Mouse (Mus musculus) heart, embryonic 10.5 days (tissue): ENCODE results near the gene Hbb-y. TPM values are rescaled to one million over a fixed set of nuclear protein-coding genes. Genes with fewer than 3 reads are reported as not detected.

Experiments
- DNase-seq: peaks from one replicate; pipeline ENCODE4 v3.0.0-alpha.2; 2017; ENCODE audit warnings: low spot score
- H3K27ac ChIP-seq: fragments of 300-500 bp; sonication (generic); 2 replicates; pipeline ENCODE4 v1.5.1; 2016; ENCODE audit warnings: mild to moderate bottlenecking
- H3K27me3 ChIP-seq: fragments of 300-500 bp; sonication (generic); 2 replicates; pipeline ENCODE4 v1.6.1; 2016; ENCODE audit warnings: mild to moderate bottlenecking; ENCODE audit not compliant: poor library complexity, insufficient read depth, severe bottlenecking
- H3K36me3 ChIP-seq: fragments of 300-500 bp; sonication (generic); 2 replicates; pipeline ENCODE4 v1.6.1; 2016; ENCODE audit warnings: mild to moderate bottlenecking, moderate library complexity
- H3K4me1 ChIP-seq: fragments of 300-500 bp; sonication (generic); 2 replicates; pipeline ENCODE4 v1.6.1; 2016; ENCODE audit warnings: mild to moderate bottlenecking
- H3K4me3 ChIP-seq: fragments of 300-500 bp; sonication (generic); 2 replicates; pipeline ENCODE4 v1.5.1; 2016; ENCODE audit warnings: mild to moderate bottlenecking, moderate library complexity
- H3K9me3 ChIP-seq: fragments of 300-500 bp; sonication (generic); 2 replicates; pipeline ENCODE4 v1.6.1; 2016; ENCODE audit warnings: mild to moderate bottlenecking, moderate library complexity
- WGBS: fragments of 180-500 bp; shearing (Covaris S2); methylation state at CpG from one replicate; pipeline ENCODE4 v1.1.7; 2016; 5-methylcytosine and 5-hydroxymethylcytosine counted together
- polyA plus RNA-seq: library from polyadenylated mRNA; unstranded; fragments of >200 nt; fragmentation: Nextera tagmentation; extraction: Ambion mirVana; gene quantifications from 2 replicates; pipeline ENCODE4 v1.2.1, GENCODE M21; 2016

Gene Hbb-y
- 17,516 and 23,478 TPM in 2 replicates for polyA plus RNA-seq

- Histone ChIP-seq H3K9me3 (no peaks in the 10 kb centered on the region), H3K36me3 (no peaks in the 10 kb centered on the region), H3K27me3 (no peaks in the 10 kb centered on the region), H3K4me1 (no peaks in the 10 kb centered on the region), H3K27ac (peak within 1 kb of the TSS; percentile 52; the same call in 1 of the 2 replicates), H3K4me3 (no peak within 1 kb of the TSS)
- 52% methylated on average over 2 of the region's 2 CpGs for WGBS
- DNase-seq, result peak; percentile 92
These were observed at the start of gene Hbb-y for GRCm38 (mm10) chr7:103853090-103853489. Hbb-y (minus strand) TSS chr7:103853216.

- Histone ChIP-seq H3K4me3 (no peak within 1 kb of the TSS), H3K27ac (no peak within 1 kb of the TSS), H3K27me3 (no peaks in the 10 kb centered on the region), H3K9me3 (no peaks in the 10 kb centered on the region), H3K36me3 (no peaks in the 10 kb centered on the region), H3K4me1 (no peaks in the 10 kb centered on the region)
- 66% methylated on average over 1 of the region's 1 CpGs for WGBS
- no peak for DNase-seq
These were observed 41.4 kb upstream of the Hbb-y start, which contains the start of gene Olfr64 for GRCm38 (mm10) chr7:103894385-103894784. Olfr64 (minus strand) TSS chr7:103894485.

GRCm38 (mm10) chr7:103886152-103886551 lies 33.1 kb upstream of the Hbb-y start, which contains the start of gene Olfr66:
Olfr66 (minus strand) TSS chr7:103886252.
- no peaks in the 10 kb centered on the region for H3K36me3 ChIP-seq
- H3K9me3 ChIP-seq, result no peaks in the 10 kb centered on the region
- DNase-seq, result no peak
- no peak within 1 kb of the TSS for H3K4me3 ChIP-seq
- no peaks in the 10 kb centered on the region for H3K4me1 ChIP-seq
- H3K27me3 ChIP-seq, result no peaks in the 10 kb centered on the region
- no peak within 1 kb of the TSS for H3K27ac ChIP-seq

- H3K4me3 ChIP-seq, result no peak overlapping the region
- H3K27me3 ChIP-seq, result no peaks in the 10 kb centered on the region
- H3K4me1 ChIP-seq, result no peaks in the 10 kb centered on the region
- 57% methylated on average over 2 of the region's 2 CpGs for WGBS
- H3K9me3 ChIP-seq, result no peaks in the 10 kb centered on the region
- DNase-seq, result no peak
- no peaks in the 10 kb centered on the region for H3K36me3 ChIP-seq
- H3K27ac ChIP-seq, result no peak overlapping the region
These were observed 24.1 kb upstream of the Hbb-y start for GRCm38 (mm10) chr7:103877093-103877492.

GRCm38 (mm10) chr7:103874451-103874850 lies 21.4 kb upstream of the Hbb-y start:
- WGBS, result 44% methylated on average over 5 of the region's 5 CpGs
- Histone ChIP-seq H3K4me3 (no peak overlapping the region), H3K27ac (no peak overlapping the region), H3K27me3 (no peaks in the 10 kb centered on the region), H3K4me1 (no peaks in the 10 kb centered on the region), H3K9me3 (no peaks in the 10 kb centered on the region), H3K36me3 (no peaks in the 10 kb centered on the region)
- DNase-seq, result no peak

- no peaks in the 10 kb centered on the region for H3K36me3 ChIP-seq
- H3K4me1 ChIP-seq, result no peaks in the 10 kb centered on the region
- no peak for DNase-seq
- no peak overlapping the region for H3K4me3 ChIP-seq
- WGBS, result 5% methylated on average over 1 of the region's 1 CpGs
- no peaks in the 10 kb centered on the region for H3K9me3 ChIP-seq
- no peak overlapping the region for H3K27ac ChIP-seq
- no peaks in the 10 kb centered on the region for H3K27me3 ChIP-seq
These were observed 20.0 kb upstream of the Hbb-y start for GRCm38 (mm10) chr7:103873064-103873463.

- DNase-seq, result peak; percentile 80
- H3K27ac ChIP-seq, result peak overlapping the region; percentile 67; the same call in 1 of the 2 replicates
These were observed 17.7 kb upstream of the Hbb-y start for GRCm38 (mm10) chr7:103870667-103871066.

GRCm38 (mm10) chr7:103865716-103866115 lies 12.7 kb upstream of the Hbb-y start:
- peak; percentile 90 for DNase-seq
- H3K4me1 ChIP-seq, result no peaks in the 10 kb centered on the region
- no peaks in the 10 kb centered on the region for H3K27me3 ChIP-seq
- no peaks in the 10 kb centered on the region for H3K9me3 ChIP-seq
- 0 out of 2 replicates have a peak overlapping the region, but pooled peaks have one; percentile 10 for H3K27ac ChIP-seq
- H3K4me3 ChIP-seq, result no peak overlapping the region
- no peaks in the 10 kb centered on the region for H3K36me3 ChIP-seq

More at GRCm38 (mm10) chr7:103870667-103871066, 17.7 kb upstream of the Hbb-y start:
- no peaks in the 10 kb centered on the region for H3K36me3 ChIP-seq
- H3K4me1 ChIP-seq, result no peaks in the 10 kb centered on the region
- no peaks in the 10 kb centered on the region for H3K27me3 ChIP-seq
- H3K4me3 ChIP-seq, result no peak overlapping the region
- no peaks in the 10 kb centered on the region for H3K9me3 ChIP-seq

- Histone ChIP-seq H3K27ac (peak overlapping the region; percentile 23), H3K9me3 (no peaks in the 10 kb centered on the region), H3K27me3 (no peaks in the 10 kb centered on the region), H3K36me3 (no peaks in the 10 kb centered on the region), H3K4me3 (no peak overlapping the region), H3K4me1 (no peaks in the 10 kb centered on the region; the same call in 1 of the 2 replicates)
- DNase-seq, result no peak
- 77% methylated on average over 3 of the region's 3 CpGs for WGBS
These were observed 8.5 kb upstream of the Hbb-y start for GRCm38 (mm10) chr7:103861531-103861930.

- Histone ChIP-seq H3K4me3 (no peak overlapping the region), H3K27me3 (no peaks in the 10 kb centered on the region), H3K27ac (no peak overlapping the region; the same call in 1 of the 2 replicates), H3K9me3 (no peaks in the 10 kb centered on the region), H3K36me3 (no peaks in the 10 kb centered on the region), H3K4me1 (no peaks in the 10 kb centered on the region; the same call in 1 of the 2 replicates)
- DNase-seq, result peak; percentile 94
- 40% methylated on average over 1 of the region's 1 CpGs for WGBS
These were observed 7.8 kb upstream of the Hbb-y start for GRCm38 (mm10) chr7:103860855-103861254.

GRCm38 (mm10) chr7:103859076-103859475 lies 6.1 kb upstream of the Hbb-y start:
- Histone ChIP-seq H3K27ac (peak overlapping the region; percentile 69), H3K27me3 (no peaks in the 10 kb centered on the region), H3K4me1 (no peaks in the 10 kb centered on the region; the same call in 1 of the 2 replicates), H3K36me3 (no peaks in the 10 kb centered on the region), H3K9me3 (no peaks in the 10 kb centered on the region), H3K4me3 (no peak overlapping the region)
- WGBS, result 13% methylated on average over 2 of the region's 2 CpGs
- DNase-seq, result peak; percentile 90

GRCm38 (mm10) chr7:103854669-103855068 lies 1.7 kb upstream of the Hbb-y start:
- Histone ChIP-seq H3K9me3 (no peaks in the 10 kb centered on the region), H3K4me3 (no peak overlapping the region), H3K27ac (0 out of 2 replicates have a peak overlapping the region, but pooled peaks have one; percentile 19), H3K27me3 (no peaks in the 10 kb centered on the region), H3K4me1 (no peaks in the 10 kb centered on the region; the same call in 1 of the 2 replicates), H3K36me3 (no peaks in the 10 kb centered on the region)
- DNase-seq, result no peak
- 54% methylated on average over 1 of the region's 1 CpGs for WGBS

- no peaks in the 10 kb centered on the region for H3K9me3 ChIP-seq
- no peaks in the 10 kb centered on the region for H3K36me3 ChIP-seq
- no peak overlapping the region for H3K4me3 ChIP-seq
- DNase-seq, result no peak
- no peaks in the 10 kb centered on the region for H3K4me1 ChIP-seq
- H3K27ac ChIP-seq, result no peak overlapping the region
- H3K27me3 ChIP-seq, result no peaks in the 10 kb centered on the region
- WGBS, result 37% methylated on average over 1 of the region's 2 CpGs
These were observed 8.3 kb downstream of the Hbb-y start for GRCm38 (mm10) chr7:103844525-103845325.
